Mouse (Mus musculus) forebrain, embryonic 14.5 days (tissue): Measurements from ENCODE around the gene Adamts18. TPM values are rescaled to one million over a fixed set of nuclear protein-coding genes. Genes with fewer than 3 reads are reported as not detected.

Source experiments
- ATAC-seq: fragments of 200-750 bp; cut with Nextera tagmentation; 2 replicates; pipeline ENCODE4 v1.8.0; 2017; ENCODE audit warnings: mild to moderate bottlenecking, moderate library complexity
- DNase-seq: peaks from one replicate; pipeline ENCODE4 v3.0.0-alpha.2; 2015; ENCODE audit warnings: low spot score
- H3K27ac ChIP-seq: fragments of 300-500 bp; sonication (generic); 2 replicates; pipeline ENCODE4 v1.5.1; 2014; ENCODE audit warnings: low read depth, mild to moderate bottlenecking, control low read depth, low read length, moderate library complexity
- H3K27me3 ChIP-seq: fragments of 300-500 bp; sonication (generic); replicated peaks from 2 replicates; pipeline ENCODE4 v1.6.1; 2014; ENCODE audit warnings: low read length, control low read depth, mixed read lengths; ENCODE audit not compliant: control insufficient read depth, insufficient read depth
- H3K36me3 ChIP-seq: fragments of 300-500 bp; sonication (generic); 2 replicates; pipeline ENCODE4 v1.6.1; 2014; ENCODE audit warnings: low read length, control low read depth; ENCODE audit not compliant: control insufficient read depth, insufficient read depth
- H3K4me1 ChIP-seq: fragments of 300-500 bp; sonication (generic); 2 replicates; pipeline ENCODE4 v1.6.1; 2014; ENCODE audit warnings: antibody characterized with exemption, low read length, control low read depth; ENCODE audit not compliant: control insufficient read depth, insufficient read depth
- H3K4me2 ChIP-seq: fragments of 300-500 bp; sonication (generic); 2 replicates; pipeline ENCODE4 v1.6.1; 2014; ENCODE audit warnings: mild to moderate bottlenecking, control low read depth, low read length
- H3K4me3 ChIP-seq: fragments of 300-500 bp; sonication (generic); 2 replicates; pipeline ENCODE4 v1.5.1; 2014; ENCODE audit warnings: low read depth, low read length, control low read depth
- H3K9ac ChIP-seq: fragments of 300-500 bp; sonication (generic); 2 replicates; pipeline ENCODE4 v1.6.1; 2014; ENCODE audit warnings: mild to moderate bottlenecking, low read length, control low read depth, moderate library complexity
- H3K9me3 ChIP-seq: fragments of 300-500 bp; sonication (generic); replicated peaks from 2 replicates; pipeline ENCODE4 v1.6.1; 2016; ENCODE audit warnings: low read length, control low read depth, mixed read lengths; ENCODE audit not compliant: control insufficient read depth
- WGBS: fragments of 180-500 bp; shearing (Covaris S2); extraction: QIAGEN DNeasy Blood & Tissue Kit; methylation state at CpG from one replicate; pipeline ENCODE4 v1.1.7; 2014; 5-methylcytosine and 5-hydroxymethylcytosine counted together
- polyA plus RNA-seq: library from polyadenylated mRNA; unstranded; fragments of >200 nt; fragmentation: Nextera tagmentation; extraction: Ambion mirVana; gene quantifications from 2 replicates; pipeline ENCODE4 v1.2.1, GENCODE M21; 2014

The Adamts18 gene
- polyA plus RNA-seq, 1 experiment from 2014 or later: 8.8 TPM

- Histone ChIP-seq H3K36me3 (no peaks in the 10 kb centered on the region), H3K4me2 (no peak overlapping the region), H3K27me3 (no peaks in the 10 kb centered on the region), H3K9me3 (no peaks in the 10 kb centered on the region), H3K4me3 (no peak overlapping the region), H3K9ac (no peak overlapping the region), H3K4me1 (peaks cover 11% of the 10 kb centered on the region), H3K27ac (peak overlapping the region; percentile 74)
- DNase-seq: peak; percentile 82
- 13% methylated on average over 16 of the region's 16 CpGs for WGBS
- ATAC-seq: peak; percentile 77
These were observed 181.7 kb downstream of the Adamts18 start for GRCm38 (mm10) chr8:113666714-113667432.

DNA sequence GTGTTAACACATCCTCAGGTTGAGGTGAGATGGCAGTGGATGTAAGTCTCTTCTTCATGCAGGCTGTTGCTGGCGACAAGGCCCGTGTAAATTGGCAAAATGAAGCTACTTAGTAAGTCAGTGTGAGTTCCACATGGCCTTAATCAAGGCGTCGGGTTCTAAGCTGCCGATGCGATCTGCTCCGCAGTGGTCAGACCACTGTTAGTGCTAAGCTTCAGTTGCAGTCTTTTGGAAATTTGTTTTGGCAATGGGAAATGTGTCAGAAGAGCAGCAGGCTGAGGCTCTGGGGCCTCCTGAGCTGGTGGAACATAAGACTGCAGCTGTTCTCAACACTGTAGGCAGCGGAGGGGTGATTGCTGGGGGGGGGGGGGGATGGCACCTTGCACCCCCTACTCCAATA, 182.6 kb downstream of the Adamts18 start:
- peak; percentile 16 for ATAC-seq
- peak; percentile 67 for DNase-seq
- H3K27me3 ChIP-seq: no peaks in the 10 kb centered on the region
- no peaks in the 10 kb centered on the region for H3K9me3 ChIP-seq
- H3K36me3 ChIP-seq: no peaks in the 10 kb centered on the region
- no peak overlapping the region for H3K4me3 ChIP-seq
- H3K4me1 ChIP-seq: peaks cover 11% of the 10 kb centered on the region
- H3K4me2 ChIP-seq: no peak overlapping the region
- 48% methylated on average over 8 of the region's 8 CpGs for WGBS
- no peak overlapping the region for H3K9ac ChIP-seq
- H3K27ac ChIP-seq: peak overlapping the region; percentile 74

DNA sequence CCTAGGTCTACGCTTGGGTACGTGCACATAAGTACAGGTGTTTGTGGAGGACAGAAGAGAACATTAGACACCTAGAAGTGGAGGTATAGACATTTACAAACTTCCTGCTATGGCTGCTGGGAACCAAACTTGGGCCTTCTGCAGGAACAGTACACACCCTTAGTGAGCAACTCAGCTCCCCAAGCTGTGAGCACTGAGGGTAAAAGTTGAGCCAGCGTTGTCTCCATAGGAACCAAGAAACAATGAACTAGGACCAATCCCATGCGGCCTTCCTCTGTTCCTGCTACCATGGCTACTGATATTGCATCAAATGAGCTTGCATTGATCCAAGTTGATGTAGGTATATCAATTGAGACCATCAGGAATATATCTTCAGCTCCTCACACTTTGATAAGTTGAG, 183.5 kb downstream of the Adamts18 start:
- 45% methylated on average over 4 of the region's 4 CpGs for WGBS
- H3K9me3 ChIP-seq: no peaks in the 10 kb centered on the region
- H3K9ac ChIP-seq: no peak overlapping the region
- DNase-seq (peak; percentile 51), ATAC-seq (no peak)
- H3K27me3 ChIP-seq: no peaks in the 10 kb centered on the region
- no peak overlapping the region for H3K4me2 ChIP-seq
- no peak overlapping the region for H3K27ac ChIP-seq
- H3K4me3 ChIP-seq: no peak overlapping the region
- peaks cover 11% of the 10 kb centered on the region for H3K4me1 ChIP-seq
- no peaks in the 10 kb centered on the region for H3K36me3 ChIP-seq

DNA sequence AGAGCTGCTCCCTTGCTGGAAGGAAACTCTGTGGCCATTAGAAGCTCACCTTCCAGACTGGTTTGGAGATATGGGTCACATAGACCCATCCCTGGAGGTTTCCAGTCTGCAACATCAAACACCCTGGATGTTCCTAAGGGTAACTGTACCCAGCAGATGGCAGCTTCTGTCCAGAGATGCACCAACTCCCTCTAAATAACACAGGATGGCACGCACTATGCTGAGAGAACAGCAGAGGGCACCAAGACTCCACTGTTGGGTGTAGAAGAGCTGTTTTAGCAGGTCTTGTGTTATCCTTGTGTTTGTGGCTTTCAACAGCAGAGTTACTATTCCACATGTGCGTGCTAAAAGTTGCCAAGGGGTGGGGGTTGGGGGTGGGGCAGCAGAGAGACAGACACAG, 184.0 kb downstream of the Adamts18 start:
- Histone ChIP-seq H3K4me2 (no peak overlapping the region), H3K9me3 (no peaks in the 10 kb centered on the region), H3K36me3 (no peaks in the 10 kb centered on the region), H3K4me3 (no peak overlapping the region), H3K9ac (no peak overlapping the region), H3K27ac (no peak overlapping the region), H3K27me3 (no peaks in the 10 kb centered on the region), H3K4me1 (peaks cover 11% of the 10 kb centered on the region)
- ATAC-seq (peak; percentile 81), DNase-seq (peak; percentile 96)
- 6% methylated on average over 2 of the region's 2 CpGs for WGBS

DNA sequence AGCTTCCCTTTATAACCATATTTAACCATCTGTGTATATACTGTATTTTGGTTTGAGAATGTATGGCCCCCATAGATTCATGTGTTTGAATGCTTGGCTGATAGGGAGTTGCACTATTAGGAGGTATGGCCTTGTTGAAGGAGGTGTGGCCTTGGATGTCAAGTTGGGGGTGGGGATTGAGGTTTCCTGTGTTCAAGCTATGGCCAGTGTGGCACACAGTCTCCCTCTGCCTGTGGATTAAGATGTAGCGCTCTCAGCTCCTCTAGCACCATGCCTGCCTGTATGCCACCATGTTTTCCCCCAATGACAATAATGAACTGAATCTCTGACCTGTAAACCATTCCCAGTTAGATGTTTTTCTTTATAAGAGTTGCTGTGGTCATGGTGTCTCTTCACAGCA, 188.4 kb downstream of the Adamts18 start:
- H3K27ac ChIP-seq: no peak overlapping the region
- H3K9ac ChIP-seq: no peak overlapping the region
- H3K27me3 ChIP-seq: no peaks in the 10 kb centered on the region
- H3K9me3 ChIP-seq: no peaks in the 10 kb centered on the region
- WGBS: 91% methylated on average over 1 of the region's 1 CpGs
- H3K4me1 ChIP-seq: peaks cover 3% of the 10 kb centered on the region; the same call in 1 of the 2 replicates
- ATAC-seq (no peak), DNase-seq (no peak)
- H3K4me3 ChIP-seq: no peak overlapping the region
- no peaks in the 10 kb centered on the region for H3K36me3 ChIP-seq
- H3K4me2 ChIP-seq: no peak overlapping the region

GRCm38 (mm10) chr8:113656681-113657298, 191.7 kb downstream of the Adamts18 start:
- 87% methylated on average over 11 of the region's 11 CpGs for WGBS
- H3K4me2 ChIP-seq: no peak overlapping the region
- no peak for ATAC-seq

GRCm38 (mm10) chr8:113656154-113656553, 192.4 kb downstream of the Adamts18 start:
- 96% methylated on average over 5 of the region's 5 CpGs for WGBS
- H3K27me3 ChIP-seq: no peaks in the 10 kb centered on the region
- H3K27ac ChIP-seq: no peak overlapping the region
- no peaks in the 10 kb centered on the region for H3K4me1 ChIP-seq
- no peaks in the 10 kb centered on the region for H3K9me3 ChIP-seq
- no peak overlapping the region for H3K4me3 ChIP-seq
- DNase-seq: no peak
- no peak overlapping the region for H3K4me2 ChIP-seq
- H3K36me3 ChIP-seq: no peaks in the 10 kb centered on the region
- no peak overlapping the region for H3K9ac ChIP-seq
- no peak for ATAC-seq

More at GRCm38 (mm10) chr8:113656681-113657298, 191.7 kb downstream of the Adamts18 start:
- H3K27ac ChIP-seq: no peak overlapping the region
- no peak overlapping the region for H3K4me3 ChIP-seq
- DNase-seq: no peak
- no peaks in the 10 kb centered on the region for H3K27me3 ChIP-seq
- H3K9me3 ChIP-seq: no peaks in the 10 kb centered on the region
- H3K36me3 ChIP-seq: no peaks in the 10 kb centered on the region
- H3K9ac ChIP-seq: no peak overlapping the region
- no peaks in the 10 kb centered on the region for H3K4me1 ChIP-seq

DNA sequence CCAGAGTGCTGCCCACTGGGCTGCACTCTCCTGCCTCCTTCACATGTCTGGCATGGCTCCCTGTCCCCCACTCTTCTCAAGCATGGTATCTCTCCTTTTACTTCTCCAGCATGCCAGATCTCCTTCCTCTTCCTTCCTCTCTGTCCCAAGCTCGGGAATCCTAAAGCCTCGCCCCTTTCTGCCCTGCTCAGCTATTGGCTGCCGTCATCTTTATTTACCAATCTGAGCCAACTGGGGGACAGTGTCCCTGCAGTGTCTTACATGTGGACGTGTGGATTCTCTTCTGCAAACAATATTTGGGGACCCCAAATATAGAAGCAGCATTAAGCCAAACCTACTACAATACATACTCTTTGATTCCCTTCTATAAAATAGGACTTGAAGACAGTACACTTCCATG, 195.4 kb downstream of the Adamts18 start:
- Histone ChIP-seq H3K4me3 (no peak overlapping the region), H3K4me2 (no peak overlapping the region), H3K9me3 (no peaks in the 10 kb centered on the region), H3K27me3 (no peaks in the 10 kb centered on the region), H3K9ac (no peak overlapping the region), H3K4me1 (no peaks in the 10 kb centered on the region), H3K36me3 (no peaks in the 10 kb centered on the region), H3K27ac (no peak overlapping the region)
- DNase-seq (no peak), ATAC-seq (no peak)
- WGBS: 61% methylated on average over 4 of the region's 4 CpGs

GRCm38 (mm10) chr8:113652450-113652849, 196.1 kb downstream of the Adamts18 start:
- no peaks in the 10 kb centered on the region for H3K36me3 ChIP-seq
- H3K27ac ChIP-seq: no peak overlapping the region
- H3K9ac ChIP-seq: no peak overlapping the region
- H3K4me1 ChIP-seq: no peaks in the 10 kb centered on the region
- WGBS: 89% methylated on average over 12 of the region's 12 CpGs
- H3K4me3 ChIP-seq: no peak overlapping the region
- H3K9me3 ChIP-seq: no peaks in the 10 kb centered on the region
- no peak for ATAC-seq
- no peak overlapping the region for H3K4me2 ChIP-seq
- DNase-seq: no peak
- H3K27me3 ChIP-seq: no peaks in the 10 kb centered on the region
